Mouse (Mus musculus) liver, postnatal 0 days (tissue): ENCODE measurements at regions not wholly inside any gene's neighbourhood (a gene's known extent, or its start where the extent isn't known, plus 50 kb on each side); places are given as distances from the start of the nearest gene placed in this dataset.

Source experiments
- ATAC-seq: fragments of 200-750 bp; cut with Nextera tagmentation; 2 replicates; pipeline ENCODE4 v1.8.0; 2017; ENCODE audit warnings: mild to moderate bottlenecking, moderate library complexity
- DNase-seq: peaks from one replicate; pipeline ENCODE4 v3.0.0-alpha.2; 2016
- H3K27ac ChIP-seq: fragments of 300-500 bp; sonication (generic); 2 replicates; pipeline ENCODE4 v1.5.1; 2014; ENCODE audit warnings: antibody characterized with exemption, moderate library complexity, mild to moderate bottlenecking, low read depth
- H3K27me3 ChIP-seq: fragments of 300-500 bp; sonication (generic); 2 replicates; pipeline ENCODE4 v1.6.1; 2014; ENCODE audit warnings: low read length, control low read depth, mixed read lengths; ENCODE audit not compliant: insufficient read depth
- H3K36me3 ChIP-seq: fragments of 300-500 bp; sonication (generic); replicated peaks from 2 replicates; pipeline ENCODE4 v1.6.1; 2014; ENCODE audit warnings: mild to moderate bottlenecking, control low read depth, low read length, moderate library complexity, mixed read lengths; ENCODE audit not compliant: insufficient read depth
- H3K4me1 ChIP-seq: fragments of 300-500 bp; sonication (generic); 2 replicates; pipeline ENCODE4 v1.6.1; 2014; ENCODE audit warnings: antibody characterized with exemption, mild to moderate bottlenecking, control low read depth; ENCODE audit not compliant: insufficient read depth
- H3K4me2 ChIP-seq: fragments of 300-500 bp; sonication (generic); 2 replicates; pipeline ENCODE4 v1.6.1; 2014; ENCODE audit warnings: low read depth, mild to moderate bottlenecking, low read length, moderate library complexity, mixed read lengths
- H3K4me3 ChIP-seq: fragments of 300-500 bp; sonication (generic); 2 replicates; pipeline ENCODE4 v1.5.1; 2014; ENCODE audit warnings: low read depth, low read length
- H3K9ac ChIP-seq: fragments of 300-500 bp; sonication (generic); replicated peaks from 2 replicates; pipeline ENCODE4 v1.6.1; 2014; ENCODE audit warnings: mild to moderate bottlenecking, moderate library complexity
- H3K9me3 ChIP-seq: fragments of 300-500 bp; sonication (generic); 2 replicates; pipeline ENCODE4 v1.6.1; 2016; ENCODE audit warnings: mild to moderate bottlenecking, control low read depth, low read length, mixed read lengths
- CTCF ChIP-seq: sonication (generic); IDR thresholded peaks from 2 replicates; pipeline ENCODE4 v1.5.1; 2016; ENCODE audit warnings: antibody characterized with exemption, low read depth
- EP300 ChIP-seq: IDR thresholded peaks from 2 replicates; pipeline ENCODE4 v1.6.1; 2016; ENCODE audit warnings: antibody characterized with exemption, low read depth, mild to moderate bottlenecking
- WGBS: fragments of 180-500 bp; shearing (Covaris S2); extraction: QIAGEN DNeasy Blood & Tissue Kit; methylation state at CpG from one replicate; pipeline ENCODE4 v1.1.7; 2014; ENCODE audit not compliant: insufficient replicate concordance; 5-methylcytosine and 5-hydroxymethylcytosine counted together

- Histone ChIP-seq H3K9me3 (no peaks in the 10 kb centered on the region), H3K4me2 (no peak overlapping the region), H3K4me3 (no peak overlapping the region), H3K9ac (no peak overlapping the region), H3K4me1 (no peaks in the 10 kb centered on the region), H3K27me3 (no peaks in the 10 kb centered on the region), H3K36me3 (no peaks in the 10 kb centered on the region), H3K27ac (no peak overlapping the region)
- DNase-seq (no peak), ATAC-seq (no peak)
- 56% methylated on average over 5 of the region's 5 CpGs for WGBS
- no peak for TF ChIP-seq CTCF
Measured at GRCm38 (mm10) chr2:178718048-178718447, 287.7 kb downstream of the Cdh26 start.

GRCm38 (mm10) chr2:178723455-178723854 lies 293.1 kb downstream of the Cdh26 start:
- Histone ChIP-seq H3K4me3 (no peak overlapping the region), H3K27me3 (no peaks in the 10 kb centered on the region), H3K9ac (no peak overlapping the region), H3K4me2 (no peak overlapping the region), H3K27ac (no peak overlapping the region), H3K36me3 (no peaks in the 10 kb centered on the region), H3K9me3 (no peaks in the 10 kb centered on the region), H3K4me1 (0 out of 2 replicates have a peak, but pooled peaks cover under 1% of the 10 kb centered on the region)
- no peak for ATAC-seq
- 58% methylated on average over 3 of the region's 3 CpGs for WGBS
- TF ChIP-seq CTCF (no peak), EP300 (no peak)
- no peak for DNase-seq

GRCm38 (mm10) chr2:178724228-178724627 lies 293.9 kb downstream of the Cdh26 start:
- no peak overlapping the region for H3K9ac ChIP-seq
- no peaks in the 10 kb centered on the region for H3K36me3 ChIP-seq
- H3K4me1 ChIP-seq: 0 out of 2 replicates have a peak, but pooled peaks cover 3% of the 10 kb centered on the region
- DNase-seq: no peak
- no peaks in the 10 kb centered on the region for H3K9me3 ChIP-seq
- ATAC-seq: no peak
- TF ChIP-seq CTCF: no peak
- H3K4me3 ChIP-seq: no peak overlapping the region
- no peaks in the 10 kb centered on the region for H3K27me3 ChIP-seq
- 23% methylated on average over 5 of the region's 5 CpGs for WGBS
- H3K27ac ChIP-seq: no peak overlapping the region
- H3K4me2 ChIP-seq: no peak overlapping the region

GRCm38 (mm10) chr2:178727930-178728793 lies 297.8 kb downstream of the Cdh26 start:
- Histone ChIP-seq H3K9ac (no peak overlapping the region), H3K27ac (no peak overlapping the region), H3K27me3 (no peaks in the 10 kb centered on the region), H3K36me3 (no peaks in the 10 kb centered on the region), H3K4me1 (0 out of 2 replicates have a peak, but pooled peaks cover 3% of the 10 kb centered on the region), H3K4me3 (no peak overlapping the region), H3K9me3 (no peaks in the 10 kb centered on the region), H3K4me2 (no peak overlapping the region)
- DNase-seq (no peak), ATAC-seq (no peak)
- WGBS: 14% methylated on average over 17 of the region's 17 CpGs
- TF ChIP-seq CTCF (no peak), EP300 (no peak)

GRCm38 (mm10) chr2:178728794-178729120 lies 298.4 kb downstream of the Cdh26 start:
- 17% methylated on average over 7 of the region's 7 CpGs for WGBS
- no peak for DNase-seq
- Histone ChIP-seq H3K36me3 (no peaks in the 10 kb centered on the region), H3K4me2 (no peak overlapping the region), H3K4me3 (no peak overlapping the region), H3K9me3 (no peaks in the 10 kb centered on the region), H3K4me1 (0 out of 2 replicates have a peak, but pooled peaks cover 3% of the 10 kb centered on the region), H3K27ac (no peak overlapping the region), H3K27me3 (no peaks in the 10 kb centered on the region), H3K9ac (no peak overlapping the region)
- ATAC-seq: no peak
- TF ChIP-seq CTCF (no peak), EP300 (no peak)

GRCm38 (mm10) chr2:178735099-178735498 lies 304.8 kb downstream of the Cdh26 start:
- no peaks in the 10 kb centered on the region for H3K27me3 ChIP-seq
- TF ChIP-seq CTCF (no peak), EP300 (no peak)
- DNase-seq: no peak
- WGBS: 12% methylated on average over 2 of the region's 2 CpGs
- no peaks in the 10 kb centered on the region for H3K36me3 ChIP-seq
- no peaks in the 10 kb centered on the region for H3K9me3 ChIP-seq
- no peak overlapping the region for H3K4me2 ChIP-seq
- ATAC-seq: no peak
- no peak overlapping the region for H3K4me3 ChIP-seq
- H3K27ac ChIP-seq: no peak overlapping the region
- no peaks in the 10 kb centered on the region for H3K4me1 ChIP-seq
- no peak overlapping the region for H3K9ac ChIP-seq

GRCm38 (mm10) chr2:178744617-178745016 lies 314.3 kb downstream of the Cdh26 start:
- H3K9me3 ChIP-seq: no peaks in the 10 kb centered on the region
- no peak for ATAC-seq
- 56% methylated on average over 4 of the region's 4 CpGs for WGBS
- no peaks in the 10 kb centered on the region for H3K36me3 ChIP-seq
- no peak overlapping the region for H3K4me3 ChIP-seq
- H3K27ac ChIP-seq: no peak overlapping the region
- no peaks in the 10 kb centered on the region for H3K27me3 ChIP-seq
- no peak overlapping the region for H3K9ac ChIP-seq
- H3K4me2 ChIP-seq: no peak overlapping the region
- TF ChIP-seq CTCF (no peak), EP300 (no peak)
- no peak for DNase-seq
- H3K4me1 ChIP-seq: no peaks in the 10 kb centered on the region
